Mouse (Mus musculus): ENCODE measurements around the gene Capn2. TPM values are rescaled to one million over a fixed set of nuclear protein-coding genes. Genes with fewer than 3 reads are reported as not detected.

The Capn2 gene
- total and polyA plus RNA-seq, 2 experiments from 2014 or later, result 82.1 to 88.2 TPM

DNA sequence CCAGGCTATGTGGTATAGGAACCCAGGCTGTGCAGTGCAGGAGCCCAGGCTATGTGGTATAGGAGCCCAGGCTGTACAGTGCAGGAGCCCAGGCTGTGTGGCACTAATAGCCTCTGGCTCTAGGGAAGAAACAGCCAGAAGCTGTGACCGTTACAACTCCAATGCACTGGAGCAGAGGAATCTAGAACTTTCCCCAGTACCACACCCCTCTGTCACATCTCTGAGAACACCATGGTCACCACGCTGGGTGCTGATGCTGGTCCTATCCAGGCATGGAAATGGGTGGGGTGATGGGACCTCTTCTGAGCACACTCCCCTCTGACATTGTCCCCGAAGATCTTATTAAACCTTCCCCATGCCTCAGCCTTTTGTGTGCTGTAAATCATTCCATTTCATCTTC, 12.1 kb downstream of the Capn2 start:
- 95% methylated on average over 3 of the region's 3 CpGs for WGBS
- Histone ChIP-seq H3K9ac (replicated peaks; ENCODE audit: low read length, poor library complexity, severe bottlenecking) (no peak overlapping the region), H3K4me1 (ENCODE audit: insufficient read depth, low read length) (no peaks in the 10 kb centered on the region), H3K36me3 (ENCODE audit: insufficient read depth, low read length) (peaks cover 11% of the 10 kb centered on the region), H3K27ac (ENCODE audit: low read depth, low read length) (no peak overlapping the region), H3K4me2 (ENCODE audit: low read depth, low read length, poor library complexity, severe bottlenecking) (no peak overlapping the region), H3K9me3 (ENCODE audit: low read length) (no peaks in the 10 kb centered on the region), H3K4me3 (ENCODE audit: low read depth, low read length) (no peak overlapping the region), H3K27me3 (ENCODE audit: insufficient read depth, low read length) (no peaks in the 10 kb centered on the region)
- DNase-seq (ENCODE audit: low spot score), result no peak
- no peak for ATAC-seq (ENCODE audit: low FRiP score)
- TF ChIP-seq CTCF (IDR thresholded peaks at IDR 0.05), result no peak

DNA sequence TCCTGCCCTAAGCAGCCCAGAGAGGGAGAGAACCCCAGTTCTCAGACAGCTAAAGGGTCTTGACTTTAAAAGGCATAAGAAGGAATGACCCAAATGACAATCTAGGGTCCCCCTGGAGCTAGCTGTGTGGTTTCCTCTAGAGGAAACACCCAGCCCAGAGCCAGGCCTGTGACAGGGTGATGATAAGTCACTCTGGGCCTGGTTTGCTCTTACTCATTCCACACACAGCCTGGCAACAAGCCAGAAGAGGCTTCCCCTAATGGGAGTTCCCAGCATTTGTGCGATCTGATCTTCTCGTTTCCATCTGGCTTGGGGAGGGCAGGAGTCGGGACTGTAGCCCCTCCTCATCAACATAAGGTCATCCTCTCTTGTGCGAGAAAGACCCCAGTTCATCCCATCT, 13.2 kb downstream of the Capn2 start:
- no peaks in the 10 kb centered on the region for H3K9me3 ChIP-seq (ENCODE audit: low read length)
- H3K27me3 ChIP-seq (ENCODE audit: insufficient read depth, low read length), result no peaks in the 10 kb centered on the region
- no peak for TF ChIP-seq CTCF (IDR thresholded peaks at IDR 0.05)
- no peak overlapping the region for H3K4me3 ChIP-seq (ENCODE audit: low read depth, low read length)
- ATAC-seq (ENCODE audit: low FRiP score) (no peak), DNase-seq (ENCODE audit: low spot score) (peak; percentile 59)
- no peak overlapping the region for H3K9ac ChIP-seq (replicated peaks; ENCODE audit: low read length, poor library complexity, severe bottlenecking)
- no peak overlapping the region for H3K4me2 ChIP-seq (ENCODE audit: low read depth, low read length, poor library complexity, severe bottlenecking)
- H3K4me1 ChIP-seq (ENCODE audit: insufficient read depth, low read length), result no peaks in the 10 kb centered on the region
- 21% methylated on average over 4 of the region's 4 CpGs for WGBS
- H3K27ac ChIP-seq (ENCODE audit: low read depth, low read length), result no peak overlapping the region
- peaks cover 1% of the 10 kb centered on the region; the same call in 1 of the 2 replicates for H3K36me3 ChIP-seq (ENCODE audit: insufficient read depth, low read length)

DNA sequence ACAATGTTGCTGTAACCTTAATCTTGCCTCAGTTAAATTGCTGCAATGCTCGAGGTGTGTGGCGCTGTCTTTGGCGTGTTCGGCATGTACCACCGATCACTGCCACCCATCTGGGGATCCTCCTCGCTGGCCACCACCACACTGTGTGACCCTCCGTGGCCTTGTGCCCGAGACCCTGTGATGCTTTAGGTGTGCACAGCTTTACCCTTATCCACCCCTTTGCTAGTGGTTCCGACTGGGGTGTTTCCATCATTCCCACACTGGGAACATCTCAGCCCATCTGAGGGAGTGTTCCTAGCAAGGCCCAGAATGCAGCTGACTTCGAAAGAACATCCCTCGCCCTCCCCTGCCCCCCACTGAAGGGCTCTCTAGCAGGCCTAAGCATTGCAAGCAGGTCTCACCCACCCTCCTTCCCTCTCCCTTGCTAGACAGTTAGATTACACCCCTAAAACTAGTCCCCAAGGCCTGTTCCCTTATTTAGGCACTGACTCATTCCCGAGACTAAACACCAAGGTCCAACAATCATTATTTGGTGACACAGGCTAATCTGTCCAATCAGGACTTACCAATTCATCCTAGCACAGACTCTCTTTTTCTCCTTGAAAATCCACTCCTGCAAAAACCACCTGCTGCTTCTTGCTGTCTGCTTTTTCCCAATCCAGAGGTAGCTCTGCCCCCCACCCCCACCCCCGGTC, 14.1 kb downstream of the Capn2 start:
- TF ChIP-seq CTCF (IDR thresholded peaks at IDR 0.05), result no peak
- H3K9ac ChIP-seq (replicated peaks; ENCODE audit: low read length, poor library complexity, severe bottlenecking), result no peak overlapping the region
- no peak overlapping the region for H3K27ac ChIP-seq (ENCODE audit: low read depth, low read length)
- no peak overlapping the region for H3K4me3 ChIP-seq (ENCODE audit: low read depth, low read length)
- H3K9me3 ChIP-seq (ENCODE audit: low read length), result no peaks in the 10 kb centered on the region
- H3K36me3 ChIP-seq (ENCODE audit: insufficient read depth, low read length), result no peaks in the 10 kb centered on the region
- no peak for DNase-seq (ENCODE audit: low spot score)
- 89% methylated on average over 13 of the region's 13 CpGs for WGBS
- ATAC-seq (ENCODE audit: low FRiP score), result no peak
- H3K4me2 ChIP-seq (ENCODE audit: low read depth, low read length, poor library complexity, severe bottlenecking), result no peak overlapping the region
- no peaks in the 10 kb centered on the region for H3K4me1 ChIP-seq (ENCODE audit: insufficient read depth, low read length)
- H3K27me3 ChIP-seq (ENCODE audit: insufficient read depth, low read length), result no peaks in the 10 kb centered on the region

- Histone ChIP-seq H3K4me2 (ENCODE audit: low read depth, low read length, poor library complexity, severe bottlenecking) (no peak overlapping the region), H3K27me3 (ENCODE audit: insufficient read depth, low read length) (no peaks in the 10 kb centered on the region), H3K9ac (replicated peaks; ENCODE audit: low read length, poor library complexity, severe bottlenecking) (no peak overlapping the region), H3K4me3 (ENCODE audit: low read depth, low read length) (no peak overlapping the region), H3K27ac (ENCODE audit: low read depth, low read length) (no peak overlapping the region), H3K9me3 (ENCODE audit: low read length) (no peaks in the 10 kb centered on the region), H3K4me1 (ENCODE audit: insufficient read depth, low read length) (no peaks in the 10 kb centered on the region), H3K36me3 (ENCODE audit: insufficient read depth, low read length) (no peaks in the 10 kb centered on the region)
- 85% methylated on average over 7 of the region's 7 CpGs for WGBS
- TF ChIP-seq CTCF (IDR thresholded peaks at IDR 0.05), result no peak
- no peak for ATAC-seq (ENCODE audit: low FRiP score)
- no peak for DNase-seq (ENCODE audit: low spot score)
Observed at GRCm38 (mm10) chr1:182502491-182503050, 14.8 kb downstream of the Capn2 start.

DNA sequence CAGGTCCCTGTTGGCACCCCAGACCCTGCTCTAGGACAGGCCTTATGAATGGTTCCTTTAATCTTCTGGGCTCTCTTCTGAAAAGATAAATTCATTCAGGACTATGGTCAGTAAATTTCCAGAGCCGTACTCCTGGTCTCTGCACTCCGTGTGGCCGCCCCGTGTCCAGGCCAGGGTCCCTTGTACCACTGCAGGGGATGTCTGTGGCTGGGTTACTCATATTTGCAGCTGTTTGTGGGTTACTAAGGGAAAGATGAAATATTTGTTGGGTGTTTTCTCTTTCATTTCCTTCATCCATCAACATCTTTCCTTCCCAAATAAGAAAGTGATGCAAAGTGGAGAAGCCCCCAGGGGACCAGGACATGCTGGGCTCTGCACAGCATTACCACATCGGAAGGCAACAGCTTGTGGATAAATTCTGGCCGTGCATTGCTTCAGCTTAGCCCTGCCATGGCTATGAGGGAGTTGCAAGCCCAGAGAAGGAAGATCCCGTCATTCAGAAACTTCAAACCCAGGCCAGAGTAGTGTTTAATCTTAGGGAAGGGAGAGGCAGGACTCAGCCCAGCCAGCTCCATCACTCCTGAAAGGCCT, 15.5 kb downstream of the Capn2 start:
- 87% methylated on average over 7 of the region's 7 CpGs for WGBS
- H3K9ac ChIP-seq (replicated peaks; ENCODE audit: low read length, poor library complexity, severe bottlenecking), result no peak overlapping the region

DNA sequence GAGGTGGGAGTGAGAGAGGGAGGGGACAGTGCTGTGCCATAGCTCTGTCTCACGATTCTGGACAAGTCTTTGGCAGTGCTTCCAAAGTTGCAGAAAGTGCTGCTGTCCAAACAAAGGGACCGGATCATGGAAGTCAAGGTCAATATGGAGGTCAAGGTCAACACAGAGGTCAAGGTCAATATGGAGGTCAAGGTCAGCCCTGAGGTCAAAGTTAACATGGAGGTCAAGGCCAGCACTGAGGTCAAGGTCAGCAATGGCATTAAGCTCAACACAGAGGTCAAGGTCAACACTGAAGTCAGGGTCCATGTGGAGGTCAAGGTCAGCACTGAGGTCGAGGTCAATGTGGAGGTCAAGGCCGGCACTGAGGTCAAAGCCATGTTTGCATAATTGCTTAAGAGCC, 16.6 kb downstream of the Capn2 start:
- 94% methylated on average over 4 of the region's 4 CpGs for WGBS
- no peak for TF ChIP-seq CTCF (IDR thresholded peaks at IDR 0.05)
- DNase-seq (ENCODE audit: low spot score) (no peak), ATAC-seq (ENCODE audit: low FRiP score) (no peak)
- no peaks in the 10 kb centered on the region for H3K4me1 ChIP-seq (ENCODE audit: insufficient read depth, low read length)
- H3K36me3 ChIP-seq (ENCODE audit: insufficient read depth, low read length), result no peaks in the 10 kb centered on the region
- no peak overlapping the region for H3K4me3 ChIP-seq (ENCODE audit: low read depth, low read length)
- no peaks in the 10 kb centered on the region for H3K9me3 ChIP-seq (ENCODE audit: low read length)
- no peak overlapping the region for H3K27ac ChIP-seq (ENCODE audit: low read depth, low read length)
- H3K4me2 ChIP-seq (ENCODE audit: low read depth, low read length, poor library complexity, severe bottlenecking), result no peak overlapping the region
- H3K9ac ChIP-seq (replicated peaks; ENCODE audit: low read length, poor library complexity, severe bottlenecking), result no peak overlapping the region
- H3K27me3 ChIP-seq (ENCODE audit: insufficient read depth, low read length), result no peaks in the 10 kb centered on the region

More for the DNA sequence above, 15.5 kb downstream of the Capn2 start:
- Histone ChIP-seq H3K27ac (ENCODE audit: low read depth, low read length) (no peak overlapping the region), H3K4me3 (ENCODE audit: low read depth, low read length) (no peak overlapping the region), H3K9me3 (ENCODE audit: low read length) (no peaks in the 10 kb centered on the region), H3K4me1 (ENCODE audit: insufficient read depth, low read length) (no peaks in the 10 kb centered on the region), H3K36me3 (ENCODE audit: insufficient read depth, low read length) (no peaks in the 10 kb centered on the region), H3K4me2 (ENCODE audit: low read depth, low read length, poor library complexity, severe bottlenecking) (no peak overlapping the region), H3K27me3 (ENCODE audit: insufficient read depth, low read length) (no peaks in the 10 kb centered on the region)
- no peak for TF ChIP-seq CTCF (IDR thresholded peaks at IDR 0.05)
- no peak for DNase-seq (ENCODE audit: low spot score)
- ATAC-seq (ENCODE audit: low FRiP score), result no peak
